Mouse (Mus musculus): ENCODE measurements around the gene Sirt7.

The Sirt7 gene

DNA sequence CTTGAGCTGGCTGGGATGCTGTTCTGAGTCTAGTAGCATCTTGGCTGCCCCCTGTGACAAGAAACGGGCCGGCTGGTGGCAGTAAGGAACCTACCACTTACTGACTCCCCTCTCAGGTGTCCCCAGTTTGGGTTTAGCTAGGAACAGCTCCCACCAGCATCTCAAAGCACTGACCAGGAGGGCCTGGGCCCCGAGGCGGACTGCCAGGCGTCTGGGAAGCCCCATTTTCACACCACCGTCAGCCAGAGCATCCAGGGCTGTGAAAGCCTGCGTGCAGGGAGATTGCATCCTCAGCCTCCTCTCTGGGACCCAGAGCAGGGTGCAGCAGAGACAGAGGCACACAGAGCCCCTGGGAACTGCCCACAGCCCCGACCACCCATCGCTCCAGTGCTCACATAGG is 16.2 kb upstream of the Sirt7 start:
- DNase-seq (ENCODE audit: low read depth), result no peak

DNA sequence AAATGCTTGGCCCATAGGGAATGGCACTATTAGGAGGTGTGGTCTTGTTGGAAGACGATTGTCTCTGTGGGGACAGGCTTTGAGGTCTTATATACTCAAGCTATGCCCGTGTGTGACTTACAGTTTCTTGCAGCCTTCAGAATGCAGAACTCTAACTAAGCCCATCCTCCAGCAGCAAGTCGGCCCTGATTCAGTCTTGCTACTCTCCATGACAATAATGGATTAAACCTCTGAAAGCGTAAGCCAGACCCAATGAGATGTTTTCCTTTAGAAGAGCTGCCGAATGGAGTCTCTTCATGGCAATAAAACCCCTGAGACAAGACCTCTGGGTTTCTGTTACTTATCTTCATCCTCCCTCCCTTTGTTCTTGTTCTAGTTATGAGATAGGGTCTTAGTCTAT is 9.8 kb upstream of the Sirt7 start:
- no peak for DNase-seq (ENCODE audit: low read depth)

DNA sequence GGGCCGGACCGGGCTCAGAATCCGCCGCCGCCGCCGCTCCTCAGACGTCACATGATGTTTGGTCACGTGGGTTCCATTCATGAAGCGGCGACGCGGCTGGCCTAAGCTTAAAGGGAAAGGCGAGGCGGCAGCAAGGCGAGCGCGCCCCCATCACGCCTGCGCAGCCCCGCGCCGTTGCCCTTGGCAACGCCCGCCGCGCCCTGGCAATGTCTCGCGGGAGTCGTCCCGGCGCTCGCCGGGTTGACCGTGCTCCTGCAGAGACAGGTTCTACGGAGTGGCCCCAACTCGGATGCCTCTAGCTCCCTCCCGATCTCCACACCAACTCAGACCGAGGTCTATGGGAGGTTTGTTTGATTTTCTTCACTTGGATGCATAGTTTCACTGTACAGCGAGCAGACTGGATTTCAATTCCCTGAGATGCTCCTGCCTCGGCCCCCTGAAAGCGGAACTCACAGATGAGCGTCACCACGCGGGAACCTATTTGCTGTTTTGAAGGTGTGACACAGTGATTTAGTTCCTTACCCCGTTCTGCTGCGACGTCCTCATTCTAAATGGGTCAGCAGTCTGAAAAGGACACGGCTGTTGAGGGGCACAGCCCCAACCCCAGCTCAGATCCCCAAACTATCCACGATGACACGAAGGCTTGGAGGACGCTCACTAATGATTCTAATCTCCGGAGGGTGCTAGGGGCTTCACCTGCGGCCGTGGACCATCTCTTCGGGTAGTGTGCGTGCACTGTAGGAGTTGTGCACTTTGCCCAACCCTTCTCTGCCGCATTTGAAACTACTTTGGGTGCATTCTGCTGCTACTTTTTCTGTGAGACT is 8.7 kb upstream of the Sirt7 start, which contains the start of gene Mafg:
Gene Mafg (minus strand): TSS at position 81 of the 824 bp plus-strand sequence.
- peak; percentile 95 for DNase-seq (ENCODE audit: low read depth)

DNA sequence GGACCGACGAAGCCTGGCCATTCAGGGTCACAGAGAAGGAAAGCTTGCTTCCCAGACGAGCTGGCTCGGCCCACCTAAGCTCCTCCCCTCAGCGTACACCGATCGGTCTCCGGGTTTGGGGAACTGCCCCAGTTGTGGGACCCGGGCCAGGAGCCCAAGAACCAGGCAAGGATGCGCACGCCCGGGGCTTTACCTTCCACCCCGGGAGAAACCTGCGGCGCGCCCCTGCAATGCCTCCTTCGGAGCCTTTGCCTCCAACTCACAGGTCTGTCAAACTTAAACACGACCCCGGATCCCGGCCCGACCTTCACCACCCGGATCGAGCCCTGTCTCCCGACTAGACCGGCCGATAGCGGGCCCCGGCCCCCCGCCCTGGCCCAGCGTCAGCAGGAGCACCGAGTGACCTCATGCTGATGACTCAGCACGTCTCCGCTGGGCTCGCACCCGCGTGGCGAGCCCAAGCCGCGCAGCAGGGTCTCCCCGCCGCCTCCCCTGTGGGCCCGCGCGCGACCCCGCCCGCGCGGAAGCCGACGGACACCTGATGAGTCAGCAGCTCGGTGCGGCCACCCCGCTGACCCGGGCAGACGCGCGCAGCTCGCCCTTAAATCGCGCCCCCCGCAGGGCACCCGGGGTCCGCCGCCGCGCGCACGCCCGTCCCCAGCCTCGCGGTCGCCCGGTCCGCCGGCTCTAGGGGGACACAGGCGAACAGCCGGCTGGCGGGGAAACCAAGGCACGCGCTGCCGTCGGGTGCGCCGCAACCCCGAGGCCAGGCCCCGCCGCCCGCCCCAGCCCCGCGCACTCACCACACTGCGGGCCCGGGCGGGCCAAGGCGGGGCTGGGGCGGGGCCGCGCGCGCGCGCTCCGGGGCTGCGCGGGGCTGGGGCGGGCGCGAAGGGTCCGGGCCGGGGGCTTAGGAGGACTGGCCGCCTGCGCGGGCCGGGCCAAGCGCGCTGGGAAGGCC is 7.8 kb upstream of the Sirt7 start:
- DNase-seq (ENCODE audit: low read depth), result peak; percentile 77

DNA sequence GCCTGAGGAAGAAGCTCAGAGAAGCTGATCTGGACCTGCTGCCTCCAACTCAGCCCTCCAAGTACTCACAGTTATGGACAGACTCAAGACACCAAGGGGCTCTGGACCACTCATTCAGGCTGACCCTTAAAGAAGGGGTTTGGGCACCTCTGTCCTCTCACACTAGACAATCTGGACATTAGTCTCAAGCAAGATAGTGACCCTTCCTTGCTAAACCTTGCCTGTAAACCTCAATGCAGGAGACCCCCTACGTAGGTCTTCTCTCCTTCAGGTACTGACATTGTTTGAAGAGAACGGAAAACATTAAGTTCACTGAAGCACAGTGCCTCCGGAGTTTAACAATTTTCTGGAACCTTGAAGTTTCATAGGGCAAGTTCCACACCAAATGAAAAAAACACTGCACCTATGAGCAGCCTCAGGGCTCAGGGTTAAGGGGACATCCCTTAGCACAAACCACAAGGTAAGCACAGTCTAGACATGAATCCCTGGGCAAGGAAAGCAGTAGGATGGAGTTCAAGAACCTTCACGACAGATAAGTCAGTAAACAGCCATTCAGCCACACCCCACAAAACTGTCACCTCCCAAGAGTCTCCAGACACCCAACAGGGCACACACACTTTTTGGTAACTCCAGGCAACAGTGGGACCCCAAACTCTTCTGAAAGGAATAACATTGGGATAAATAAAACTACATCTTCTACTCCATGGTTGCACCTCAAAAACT is 6.8 kb upstream of the Sirt7 start:
- peak; percentile 61 for DNase-seq (ENCODE audit: low read depth)

DNA sequence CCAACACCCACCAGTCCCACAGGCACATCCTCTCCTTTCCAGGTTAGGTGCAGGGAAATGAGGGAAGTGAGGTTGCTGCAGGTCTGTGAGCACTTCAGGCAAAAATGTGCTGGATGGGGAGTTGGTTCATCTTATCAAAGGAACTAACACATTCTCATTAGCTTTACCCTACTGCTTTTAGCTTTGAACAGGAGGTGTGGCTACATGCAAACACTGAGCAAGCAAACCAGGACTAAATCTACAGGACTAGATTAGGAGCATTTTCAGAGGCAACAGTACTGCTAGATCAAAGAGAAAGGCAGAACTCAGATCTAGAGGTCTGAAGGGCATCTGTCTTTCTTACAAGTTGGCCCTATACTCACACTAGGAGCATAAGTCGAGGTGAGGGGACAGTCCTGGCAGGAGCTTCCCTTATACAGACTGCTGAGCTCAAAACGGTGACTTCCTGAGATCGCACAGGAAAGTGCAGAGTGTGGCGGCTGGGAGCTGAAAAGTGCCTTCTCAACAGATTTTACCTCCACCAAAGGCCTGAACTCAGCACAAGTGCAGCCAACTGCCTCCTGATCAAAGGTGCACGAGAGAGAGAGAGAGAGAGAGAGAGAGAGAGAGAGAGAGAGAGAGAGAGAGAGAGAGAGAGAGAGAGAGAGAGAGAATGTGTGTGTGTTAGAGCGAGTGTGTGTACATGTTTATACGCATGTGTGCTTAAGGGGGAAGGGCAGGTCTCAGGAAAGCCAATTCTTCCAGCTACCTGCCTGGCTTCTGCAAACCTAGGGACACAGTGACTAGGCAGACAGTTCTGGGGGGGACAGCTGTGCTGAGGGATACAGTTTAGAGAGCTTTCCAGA is 6.1 kb upstream of the Sirt7 start:
- DNase-seq (ENCODE audit: low read depth), result peak; percentile 85

DNA sequence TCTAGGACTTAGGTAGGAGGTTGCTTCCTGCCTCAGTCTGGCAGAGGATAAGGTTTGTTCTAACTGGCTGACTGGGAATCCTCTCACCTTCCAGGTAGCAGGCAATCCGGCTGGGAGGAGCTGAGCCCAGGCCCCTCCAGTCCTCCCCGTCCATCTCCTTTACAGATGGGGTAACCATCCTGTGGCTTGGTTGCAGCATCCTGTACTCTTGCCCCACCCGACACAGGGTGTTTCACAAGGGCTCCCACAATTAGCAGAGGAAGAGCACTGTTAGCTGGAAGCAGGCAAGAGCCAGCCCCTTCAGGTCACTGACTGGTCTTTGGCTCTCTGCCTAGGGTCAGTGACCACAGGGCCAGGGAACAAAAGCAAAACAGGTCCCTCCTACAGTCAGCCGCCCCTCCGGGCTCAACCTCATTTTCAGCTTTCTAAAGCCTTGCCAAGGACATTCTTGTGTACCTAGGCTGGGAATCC is 5.4 kb upstream of the Sirt7 start:
- peak; percentile 64 for DNase-seq (ENCODE audit: low read depth)

DNA sequence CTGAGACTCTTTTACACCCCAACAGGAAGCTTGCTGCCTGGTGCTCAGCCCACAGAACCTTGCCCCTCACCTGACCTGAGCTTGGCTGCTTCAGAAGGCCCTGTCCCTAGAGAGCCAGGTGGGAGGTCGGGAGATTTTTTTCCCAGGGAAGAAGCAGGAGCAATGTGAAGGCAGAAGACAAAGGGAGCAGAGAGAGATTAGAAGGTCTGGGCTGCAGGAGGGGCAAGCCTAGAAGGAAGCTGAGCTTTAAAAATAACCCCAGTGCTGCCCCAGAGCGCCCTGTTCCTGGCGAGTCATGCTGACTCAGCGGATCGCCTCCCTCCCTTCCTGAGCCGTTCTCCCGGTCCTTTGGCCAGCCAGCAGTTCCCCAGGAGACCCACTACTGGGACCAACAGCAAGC is 4.9 kb upstream of the Sirt7 start:
- peak; percentile 61 for DNase-seq (ENCODE audit: low read depth)

DNA sequence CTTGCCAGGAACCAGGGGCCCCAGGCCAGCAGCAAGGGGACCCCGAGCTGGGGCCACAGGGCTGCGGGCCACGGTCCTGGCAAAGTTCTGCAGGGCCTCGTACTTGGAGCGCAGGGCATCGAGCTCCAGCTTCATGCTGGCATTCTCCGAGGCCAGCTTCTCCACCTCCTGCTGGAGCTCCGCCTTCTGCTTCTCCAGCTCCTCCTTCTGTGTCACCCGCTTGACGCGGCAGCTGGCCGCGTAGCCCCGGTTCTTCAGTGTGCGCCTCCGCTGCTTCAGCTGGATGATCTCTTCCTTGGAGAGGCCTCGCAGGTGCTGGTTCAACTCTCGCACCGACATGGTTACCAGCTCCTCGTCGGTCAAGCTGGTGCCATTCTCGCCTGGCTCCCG is 4.3 kb upstream of the Sirt7 start:
- DNase-seq (ENCODE audit: low read depth), result peak; percentile 81

DNA sequence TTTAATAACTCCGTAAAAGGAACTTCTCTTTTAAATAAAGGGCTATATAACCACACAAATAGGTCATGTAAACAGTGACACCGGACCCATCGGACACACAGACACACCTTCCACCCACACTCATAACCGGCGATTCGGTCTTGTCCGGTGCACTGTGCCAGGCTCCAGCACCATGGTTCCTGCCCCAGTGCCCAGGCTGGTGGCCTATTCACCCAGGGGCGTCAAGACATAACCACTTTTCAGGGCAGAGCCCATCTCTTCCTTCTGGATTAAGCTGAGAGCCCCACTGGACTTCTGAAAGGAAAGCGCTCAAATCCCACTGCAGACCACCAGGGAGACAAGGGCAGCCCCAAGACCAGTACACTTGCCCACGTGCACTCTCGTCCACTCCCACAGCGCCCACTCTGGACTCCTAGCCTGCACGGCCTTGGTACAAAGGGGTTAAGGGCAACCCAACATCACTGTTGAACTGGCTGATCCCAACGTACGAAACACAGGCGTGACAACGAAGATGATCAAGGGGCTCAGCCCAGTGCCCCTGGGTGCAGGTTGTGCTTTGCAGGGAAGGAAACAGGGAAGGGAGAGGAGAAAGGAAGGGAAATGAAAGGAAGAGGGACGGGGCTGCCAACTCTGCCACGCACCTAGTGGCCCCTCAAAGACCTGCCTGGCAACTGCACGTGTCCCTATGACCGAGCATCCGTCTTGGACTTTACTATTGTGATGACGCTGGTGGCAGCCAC is 3.7 kb upstream of the Sirt7 start:
- DNase-seq (ENCODE audit: low read depth), result no peak

DNA sequence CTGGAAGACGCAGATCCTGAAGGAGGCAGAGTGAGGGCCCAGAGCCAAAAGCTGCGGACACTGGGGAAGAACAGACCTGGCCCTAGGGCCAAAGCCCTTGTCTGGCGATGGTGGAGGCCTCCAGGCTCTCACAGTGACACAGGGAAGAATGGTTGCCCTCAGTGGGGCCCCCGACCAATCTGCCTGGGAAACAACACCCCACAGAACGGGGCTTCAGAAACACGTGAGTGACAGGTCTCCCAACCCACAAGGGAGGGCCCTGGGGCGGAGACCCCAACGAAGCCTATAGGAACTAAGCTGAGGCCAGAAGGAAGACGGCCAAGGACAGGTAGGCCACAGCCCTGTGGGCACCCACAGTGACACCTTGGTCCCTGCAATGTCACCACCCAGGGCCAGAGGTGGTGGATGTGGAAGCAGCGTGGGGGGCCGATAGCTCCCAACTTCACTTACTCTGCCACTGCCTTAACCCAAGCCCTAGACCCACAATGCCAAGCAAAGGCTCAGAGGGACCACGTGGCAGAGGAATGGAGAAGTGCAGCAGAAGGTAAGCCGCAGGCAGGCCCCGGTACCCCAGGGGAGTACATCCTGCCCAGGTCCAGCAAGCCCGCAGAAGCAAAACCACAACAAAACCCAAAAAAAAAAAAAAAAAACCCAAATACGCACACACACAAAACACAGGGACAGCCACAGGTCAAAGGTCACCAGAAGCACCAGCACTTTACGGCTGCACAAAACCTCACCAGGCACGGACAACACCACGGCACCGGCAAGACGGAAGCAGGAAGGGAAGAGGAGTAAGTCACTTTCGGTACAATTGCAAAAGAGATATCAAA is 2.6 kb upstream of the Sirt7 start:
- DNase-seq (ENCODE audit: low read depth), result peak; percentile 88

DNA sequence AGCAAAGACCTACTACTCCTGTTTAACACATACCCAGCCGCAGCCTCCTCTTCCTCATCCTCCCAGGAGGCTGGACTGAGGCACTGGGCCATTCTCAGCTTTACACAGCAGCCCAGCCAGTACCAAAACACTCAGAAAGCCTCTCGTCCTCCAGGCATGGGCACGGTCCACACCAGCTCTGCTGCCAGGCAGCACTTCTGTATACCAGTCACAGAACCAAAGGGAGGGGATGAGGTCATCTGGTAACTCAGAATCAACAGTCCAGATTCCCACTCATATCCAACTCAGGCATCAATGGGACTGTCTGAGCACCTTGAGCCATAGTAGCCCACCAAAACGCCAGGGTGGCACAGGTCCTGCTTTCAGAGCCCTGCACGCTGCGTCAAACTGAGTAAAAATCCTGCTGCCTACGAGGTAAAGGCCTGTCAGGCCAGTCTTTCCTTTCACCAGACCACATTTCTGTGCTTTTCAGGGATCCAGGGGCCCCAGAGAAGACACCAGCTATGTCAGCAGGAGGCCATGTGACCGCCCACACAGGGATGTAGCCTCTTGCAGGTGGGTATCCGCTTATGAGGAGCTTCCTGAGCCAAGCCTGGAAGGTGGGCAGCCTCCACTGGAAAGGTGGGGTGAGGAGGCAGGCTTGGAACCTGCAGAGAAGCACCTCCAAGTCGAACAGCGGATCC is 1.9 kb upstream of the Sirt7 start:
- DNase-seq (ENCODE audit: low read depth), result peak; percentile 28

DNA sequence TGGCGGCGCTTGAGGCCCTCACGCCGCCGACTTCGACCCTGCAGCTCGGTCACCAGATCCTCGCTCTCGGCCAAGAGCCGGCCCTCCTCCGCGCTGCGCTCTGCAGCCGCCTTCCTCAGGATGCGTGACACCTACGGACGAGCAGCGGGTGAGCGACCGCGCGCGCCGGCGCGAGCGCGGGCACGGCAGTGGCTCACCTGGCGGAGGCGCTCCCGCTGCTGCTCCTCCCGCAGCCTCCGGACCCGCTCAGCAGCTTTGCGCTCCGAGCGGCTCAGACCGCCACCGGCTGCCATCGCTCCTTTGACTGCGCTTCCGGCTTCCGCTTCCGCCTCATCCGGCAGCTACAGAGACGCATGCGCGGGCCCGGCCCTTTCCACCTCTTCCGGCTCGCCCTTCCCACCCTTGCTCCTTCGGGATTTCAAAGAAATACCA is 344 bp downstream of the Sirt7 start:
- peak; percentile 93 for DNase-seq (ENCODE audit: low read depth)

DNA sequence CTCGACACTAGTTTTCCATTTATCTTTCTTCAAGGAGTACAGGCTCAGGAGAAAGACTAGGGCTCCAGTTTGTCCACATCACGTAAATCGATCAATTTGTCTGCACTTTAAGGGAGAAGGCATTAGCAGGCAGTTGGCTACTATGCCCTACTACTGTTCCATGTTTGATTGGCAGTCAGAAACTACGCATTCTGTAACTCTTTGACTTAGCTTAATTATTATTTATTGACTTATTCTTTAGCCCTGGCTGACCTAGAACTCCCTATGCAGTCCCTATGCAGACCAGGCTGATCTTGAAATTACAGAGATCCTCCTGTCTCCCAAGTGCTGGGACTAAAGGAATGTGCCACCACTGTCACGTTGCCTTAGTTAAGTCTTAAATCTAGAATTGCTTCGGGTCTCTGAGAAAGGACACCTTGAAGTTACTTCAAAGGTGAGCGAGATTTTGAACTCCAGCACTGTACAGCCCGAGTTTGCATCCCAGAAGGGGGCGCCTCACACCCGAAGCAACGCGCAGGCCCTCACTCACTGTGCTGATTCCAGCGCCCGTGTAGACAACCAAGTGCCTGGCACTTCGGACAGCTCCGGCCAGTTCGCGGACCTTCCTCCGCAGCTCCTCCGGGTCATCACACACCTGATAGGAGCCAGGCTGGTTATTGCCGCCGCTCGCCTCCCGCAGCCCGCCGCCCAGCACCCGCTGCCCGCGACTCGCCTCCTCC is 920 bp downstream of the Sirt7 start:
- peak; percentile 83 for DNase-seq (ENCODE audit: low read depth)

DNA sequence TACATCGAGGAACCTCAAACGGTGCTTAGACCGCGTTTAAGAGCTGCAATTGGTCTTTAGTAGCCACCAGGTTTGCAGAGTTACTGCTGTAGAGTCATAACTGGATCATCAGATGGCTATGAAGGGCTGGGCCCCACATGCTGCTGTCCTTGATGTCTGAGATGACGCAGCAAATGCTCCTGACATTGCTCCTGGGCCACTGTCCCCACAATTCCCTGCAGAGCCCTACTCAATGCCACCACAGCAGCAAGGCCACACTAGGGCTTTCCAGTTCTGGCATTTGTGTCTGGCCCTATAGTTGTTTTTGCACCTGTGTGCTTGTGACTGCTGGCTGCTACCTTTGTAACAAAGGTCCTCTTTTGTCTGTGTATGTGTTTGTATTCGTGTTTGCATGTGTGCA is 2.2 kb downstream of the Sirt7 start:
- no peak for DNase-seq (ENCODE audit: low read depth)

DNA sequence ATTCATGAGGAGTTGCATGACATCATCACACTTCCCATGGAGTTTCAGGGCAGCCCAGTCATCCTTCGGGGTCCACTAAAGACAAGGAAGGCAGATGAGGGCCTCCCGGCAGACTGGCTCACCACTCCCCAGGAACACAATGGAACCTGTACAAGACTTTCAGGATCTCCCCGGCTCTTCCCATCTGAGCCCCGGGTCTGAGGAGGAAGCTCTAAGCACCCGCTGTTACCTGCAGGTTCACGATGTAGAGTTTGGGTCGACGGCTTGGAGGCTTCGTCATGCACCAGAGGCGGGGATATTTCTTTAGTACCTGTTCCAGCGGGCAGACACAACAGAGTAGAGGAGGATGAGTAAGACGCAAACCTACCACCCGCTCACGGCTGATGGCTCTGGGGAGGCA is 4.8 kb downstream of the Sirt7 start:
- DNase-seq (ENCODE audit: low read depth), result no peak

DNA sequence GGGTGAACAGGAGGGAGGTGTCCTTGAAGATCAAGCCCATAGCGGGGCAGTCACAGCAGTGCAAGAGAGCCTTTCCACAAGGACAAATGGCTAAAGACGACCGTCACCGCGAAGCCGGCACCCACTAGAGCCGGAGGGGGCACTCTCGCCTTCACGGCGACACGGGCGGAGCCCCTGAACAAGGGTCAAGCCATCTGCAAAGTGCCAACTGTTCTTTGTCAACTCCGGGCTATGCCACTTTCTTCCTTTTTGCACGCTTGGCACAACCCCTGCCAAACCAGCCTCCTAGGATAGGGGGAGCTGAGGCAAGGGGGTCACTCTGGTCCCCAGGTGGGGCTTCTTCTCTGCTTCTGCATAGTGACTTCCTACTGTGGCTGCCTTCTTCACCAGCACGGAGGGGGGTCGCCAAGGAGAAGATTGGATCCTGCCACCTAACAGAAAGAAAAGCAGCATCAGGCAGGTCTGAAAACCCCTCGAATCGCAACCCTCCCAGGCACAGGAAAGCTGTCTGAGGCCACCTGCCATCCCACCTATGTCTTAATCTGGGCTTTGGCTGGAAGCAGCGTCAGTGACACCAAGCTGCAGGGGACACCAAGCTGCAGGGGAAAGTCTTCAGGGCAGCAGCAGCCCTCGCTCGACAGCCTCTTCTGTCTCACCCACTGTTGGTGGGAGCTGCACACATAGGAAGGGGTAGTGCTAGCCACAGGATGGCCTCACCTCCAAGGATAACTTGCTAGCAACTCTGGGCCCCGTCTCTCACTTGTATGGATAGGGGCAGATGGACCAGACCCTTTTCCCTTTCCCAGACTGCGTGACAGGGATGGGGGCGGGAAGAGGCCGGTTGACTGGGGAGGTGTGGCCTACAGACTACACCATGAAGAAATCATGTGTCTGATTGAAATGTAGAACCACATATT is 6.2 kb downstream of the Sirt7 start:
- no peak for DNase-seq (ENCODE audit: low read depth)
